Mouse (Mus musculus) retina, postnatal 7 days (tissue): ENCODE measurements at regions not wholly inside any gene's neighbourhood (a gene's known extent, or its start where the extent isn't known, plus 50 kb on each side); places are given as distances from the start of the nearest gene placed in this dataset.
A peak's percentile ranks its signal among the peaks of the same experiment; 100 is the strongest.

ENCODE experiments used
- DNase-seq: peaks from one replicate; pipeline ENCODE4 v3.0.0-alpha.2; 2012; ENCODE audit warnings: low read depth, low spot score

DNA sequence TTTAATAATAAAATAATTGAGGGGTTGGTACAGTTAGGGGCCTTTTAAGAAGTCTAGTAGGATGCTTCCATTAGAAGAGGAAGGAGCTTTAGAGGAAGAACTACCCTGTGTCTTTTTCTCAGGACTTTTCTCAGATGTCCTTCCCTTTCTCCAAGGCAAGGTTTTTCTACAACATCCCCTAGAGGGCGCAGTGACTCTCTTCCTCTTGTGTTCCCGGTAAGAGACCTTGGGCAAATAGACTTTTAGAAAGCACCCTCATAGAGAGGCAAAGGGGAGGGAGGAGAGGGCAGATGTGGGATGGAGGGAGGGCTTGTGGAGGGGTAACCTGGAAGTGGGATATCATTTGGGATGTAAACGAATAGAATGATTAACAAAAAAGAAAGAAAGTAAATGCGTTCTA lies 572.6 kb upstream of the Sox9 start:
- peak; percentile 32 for DNase-seq

- no peak for DNase-seq
Measured at GRCm38 (mm10) chr11:112219046-112219720, 562.8 kb upstream of the Sox9 start.

DNA sequence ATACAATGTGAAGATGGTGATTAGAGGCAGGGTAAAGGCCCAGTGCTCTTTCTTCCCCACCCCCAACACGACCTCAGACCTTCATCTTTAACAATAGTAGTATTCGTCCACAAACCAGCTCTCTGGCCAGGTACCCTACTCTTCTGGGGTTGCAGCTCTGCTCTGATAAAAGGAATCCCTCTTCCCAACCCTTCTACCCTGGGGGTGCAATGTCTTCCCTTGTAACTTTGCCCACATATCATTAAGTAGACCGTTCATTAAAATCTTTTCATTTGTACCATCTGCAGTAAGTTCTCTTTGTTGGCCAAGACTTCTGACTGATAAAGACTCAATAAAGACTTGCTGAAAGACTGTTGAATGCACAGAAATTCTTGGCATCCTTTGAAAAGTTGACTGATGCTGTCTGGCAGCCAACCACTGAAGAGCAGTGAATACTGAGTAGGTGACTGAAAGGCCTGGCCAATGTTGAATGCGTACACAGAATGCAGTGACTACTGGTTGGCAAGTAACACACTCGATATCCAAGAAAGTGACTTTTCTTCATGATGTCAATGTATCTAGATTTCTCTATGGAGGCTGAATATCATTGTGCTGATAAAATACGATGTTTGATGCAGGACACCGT lies 547.4 kb upstream of the Sox9 start:
- DNase-seq = no peak

GRCm38 (mm10) chr11:112238960-112239884 lies 542.8 kb upstream of the Sox9 start:
- no peak for DNase-seq

DNA sequence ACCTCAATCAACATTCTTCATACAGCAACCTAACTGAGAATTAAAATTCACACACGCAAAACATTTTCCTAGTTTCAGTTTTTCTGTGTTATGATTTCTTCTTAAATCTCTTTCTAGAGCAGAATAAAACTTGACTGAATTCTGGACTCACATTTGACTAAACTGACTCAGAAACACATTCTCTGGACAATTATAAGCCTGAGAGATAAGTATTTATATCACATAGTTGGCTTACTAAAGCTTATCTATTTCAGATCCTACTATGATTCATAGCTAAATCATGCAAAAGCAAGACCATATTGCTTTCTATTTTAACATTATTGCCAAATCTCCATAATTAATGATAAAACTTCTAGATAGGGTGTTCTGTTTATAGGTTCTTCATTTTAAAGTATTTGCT lies 529.5 kb upstream of the Sox9 start:
- DNase-seq = no peak

DNA sequence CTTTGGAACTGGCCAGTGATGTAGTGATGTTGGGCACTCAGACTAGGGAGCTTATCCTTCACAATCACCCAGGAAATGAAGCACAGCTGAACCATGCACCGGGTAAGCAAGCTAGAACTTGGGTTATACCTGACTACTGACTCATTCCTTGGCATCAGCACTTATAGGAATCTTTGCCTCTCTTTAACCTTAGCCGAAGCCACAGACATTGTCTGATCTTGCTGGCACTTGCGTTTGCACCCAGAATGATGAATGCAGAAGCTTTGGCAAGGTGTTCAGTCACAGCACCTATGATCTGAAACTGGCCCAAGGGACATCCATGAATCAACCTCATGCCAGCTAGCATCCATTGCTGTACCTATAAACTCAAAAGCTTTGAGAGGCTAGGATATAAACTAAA lies 529.0 kb upstream of the Sox9 start:
- no peak for DNase-seq

DNA sequence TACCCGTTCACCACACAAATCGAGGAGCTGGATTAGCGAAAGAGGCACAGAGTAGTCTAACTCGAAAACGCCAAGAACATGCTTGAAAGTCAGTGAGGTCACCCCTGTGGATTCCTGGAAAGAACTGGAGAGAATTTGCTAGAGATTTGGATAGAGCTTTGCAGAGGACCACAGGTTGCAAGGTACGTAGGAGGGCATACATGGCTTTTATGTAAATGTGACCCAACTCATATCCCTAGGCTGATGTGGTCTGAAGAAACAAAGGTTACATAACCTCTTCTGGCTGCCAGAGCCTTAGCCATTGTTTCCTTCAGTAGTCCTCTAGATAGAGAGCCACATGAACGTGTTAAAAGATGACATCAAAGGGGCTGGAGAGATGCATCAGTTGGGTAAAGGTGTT lies 525.7 kb upstream of the Sox9 start:
- no peak for DNase-seq

- no peak for DNase-seq
Measured at GRCm38 (mm10) chr11:112264077-112264476, 517.9 kb upstream of the Sox9 start.

- DNase-seq = no peak
Measured at GRCm38 (mm10) chr11:112270911-112271310, 511.1 kb upstream of the Sox9 start.

GRCm38 (mm10) chr11:112278566-112278965 lies 503.5 kb upstream of the Sox9 start:
- DNase-seq = no peak

DNA sequence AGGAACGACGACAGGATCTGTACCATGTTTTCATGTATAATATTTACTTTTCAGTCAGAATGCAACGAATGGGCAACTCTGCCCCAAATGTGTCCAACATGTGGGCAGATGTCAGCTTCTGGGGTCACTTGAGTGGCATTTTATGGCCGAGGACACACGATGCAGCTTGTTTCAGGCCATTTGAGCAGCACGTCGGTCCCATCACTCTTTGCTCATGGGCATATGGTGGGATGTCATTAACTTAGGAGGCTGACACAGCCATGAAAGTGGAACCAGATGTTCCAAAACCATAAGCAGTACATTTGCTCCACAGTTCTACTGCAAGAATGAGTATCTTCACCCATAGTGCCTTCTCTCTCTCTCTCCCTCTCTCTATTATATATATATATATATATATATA lies 499.1 kb upstream of the Sox9 start:
- DNase-seq = no peak

GRCm38 (mm10) chr11:112298901-112299341 lies 483.1 kb upstream of the Sox9 start:
- DNase-seq = no peak

- DNase-seq = no peak
Measured at GRCm38 (mm10) chr11:112303091-112303490, 478.9 kb upstream of the Sox9 start.

DNA sequence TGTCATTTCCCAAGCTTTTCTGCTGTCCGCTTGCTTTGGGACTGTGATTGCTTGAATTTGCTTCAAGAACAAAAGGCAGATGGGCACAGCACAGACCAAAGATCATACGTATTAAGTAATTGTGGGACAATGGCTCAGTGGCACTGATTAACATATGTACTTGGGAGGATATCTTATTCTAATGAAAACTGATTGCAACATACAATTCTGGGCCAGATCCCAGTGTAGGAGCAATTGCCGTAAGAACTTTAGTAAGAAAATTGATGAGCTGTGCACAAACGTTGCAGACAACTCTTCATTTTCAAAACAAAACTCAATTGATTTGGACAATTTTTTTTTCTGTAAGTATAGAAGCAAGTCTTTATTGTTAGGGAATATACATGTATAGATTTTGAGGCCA lies 456.2 kb upstream of the Sox9 start:
- DNase-seq = no peak

GRCm38 (mm10) chr11:112327606-112328005 lies 454.4 kb upstream of the Sox9 start:
- no peak for DNase-seq

DNA sequence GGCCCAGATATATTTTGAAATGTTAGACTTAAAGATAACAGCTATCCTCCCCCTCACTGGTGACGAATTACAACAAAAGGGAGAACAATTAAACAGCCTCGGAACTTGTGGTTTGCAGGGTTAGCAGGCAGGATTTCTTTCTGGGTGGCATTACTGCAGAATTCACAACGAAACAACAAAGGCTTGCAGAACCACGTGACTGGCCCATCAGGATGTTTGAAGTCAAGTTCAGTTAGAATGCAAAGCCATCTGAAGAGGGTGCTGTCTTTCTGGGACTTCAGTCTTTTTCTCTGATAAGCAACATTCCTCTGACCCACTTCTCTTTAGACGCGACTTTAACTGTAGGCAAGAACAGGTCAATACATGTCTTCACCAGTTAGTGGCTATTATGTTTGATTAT lies 436.9 kb upstream of the Sox9 start:
- DNase-seq = no peak

GRCm38 (mm10) chr11:112345586-112345985 lies 436.4 kb upstream of the Sox9 start:
- DNase-seq = no peak

- DNase-seq = no peak
Measured at GRCm38 (mm10) chr11:112346089-112346488, 435.9 kb upstream of the Sox9 start.

DNA sequence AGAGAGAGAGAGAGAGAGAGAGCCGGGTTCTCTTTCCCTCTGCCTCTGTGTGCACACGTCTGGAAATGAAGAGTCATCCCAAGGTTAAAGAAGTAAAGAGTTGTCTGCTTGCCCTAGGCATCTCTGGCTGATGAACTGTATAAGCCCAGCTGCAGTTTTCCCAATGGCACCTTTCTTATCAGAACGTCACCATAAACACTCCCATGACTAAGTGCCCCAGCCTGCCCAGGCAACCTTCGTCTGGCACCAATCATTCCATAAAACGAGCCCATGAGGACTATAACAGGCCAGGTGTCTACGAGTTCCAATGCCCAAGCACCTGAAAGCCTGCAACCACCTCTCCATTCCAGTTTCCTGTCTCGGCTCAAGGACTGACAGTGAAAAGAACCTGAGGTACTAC lies 435.5 kb upstream of the Sox9 start:
- no peak for DNase-seq

- no peak for DNase-seq
Measured at GRCm38 (mm10) chr11:112355311-112355710, 426.7 kb upstream of the Sox9 start.

DNA sequence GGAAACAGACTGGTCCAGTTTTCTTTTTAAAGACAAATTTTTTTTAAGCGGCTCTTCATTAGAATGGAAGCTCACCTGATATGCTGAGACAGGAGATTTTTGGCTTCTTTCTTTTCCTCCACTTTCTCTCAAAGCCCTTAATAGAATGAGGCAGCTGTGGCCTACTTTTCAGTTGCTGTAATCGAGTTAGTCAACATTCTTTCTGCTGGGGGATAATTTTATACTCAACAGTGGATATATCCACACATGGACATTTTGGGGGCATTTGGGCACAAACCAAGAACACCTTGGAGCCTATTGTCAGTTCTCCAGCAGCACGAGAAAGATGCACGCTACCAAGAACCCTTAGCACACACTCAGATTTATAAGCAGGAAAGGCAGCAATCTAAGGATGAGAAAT lies 415.3 kb upstream of the Sox9 start:
- DNase-seq = no peak

DNA sequence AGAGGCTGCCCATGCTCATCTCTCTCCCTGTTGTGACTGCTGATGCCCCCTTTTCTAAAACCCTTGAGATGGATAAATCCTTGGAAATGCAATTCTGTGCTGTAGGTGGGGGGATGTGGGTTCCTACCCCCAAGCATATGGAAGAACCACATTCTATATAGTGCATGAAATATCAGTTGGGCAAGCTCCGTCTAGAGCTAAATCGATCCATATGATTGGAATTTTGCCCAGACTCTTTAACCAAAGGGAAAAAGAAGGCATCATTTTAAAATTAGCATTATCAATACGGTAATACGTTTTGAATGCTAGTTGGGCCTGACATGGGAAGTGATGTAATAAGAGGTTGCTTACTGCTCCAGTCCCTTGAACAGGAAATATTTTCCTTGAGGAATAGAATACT lies 411.1 kb upstream of the Sox9 start:
- no peak for DNase-seq

- DNase-seq = no peak
Measured at GRCm38 (mm10) chr11:112400069-112400468, 382.0 kb upstream of the Sox9 start.
